Comparison of ENCODE assay signal across 7 mouse cellular contexts in the genomic region with DNA sequence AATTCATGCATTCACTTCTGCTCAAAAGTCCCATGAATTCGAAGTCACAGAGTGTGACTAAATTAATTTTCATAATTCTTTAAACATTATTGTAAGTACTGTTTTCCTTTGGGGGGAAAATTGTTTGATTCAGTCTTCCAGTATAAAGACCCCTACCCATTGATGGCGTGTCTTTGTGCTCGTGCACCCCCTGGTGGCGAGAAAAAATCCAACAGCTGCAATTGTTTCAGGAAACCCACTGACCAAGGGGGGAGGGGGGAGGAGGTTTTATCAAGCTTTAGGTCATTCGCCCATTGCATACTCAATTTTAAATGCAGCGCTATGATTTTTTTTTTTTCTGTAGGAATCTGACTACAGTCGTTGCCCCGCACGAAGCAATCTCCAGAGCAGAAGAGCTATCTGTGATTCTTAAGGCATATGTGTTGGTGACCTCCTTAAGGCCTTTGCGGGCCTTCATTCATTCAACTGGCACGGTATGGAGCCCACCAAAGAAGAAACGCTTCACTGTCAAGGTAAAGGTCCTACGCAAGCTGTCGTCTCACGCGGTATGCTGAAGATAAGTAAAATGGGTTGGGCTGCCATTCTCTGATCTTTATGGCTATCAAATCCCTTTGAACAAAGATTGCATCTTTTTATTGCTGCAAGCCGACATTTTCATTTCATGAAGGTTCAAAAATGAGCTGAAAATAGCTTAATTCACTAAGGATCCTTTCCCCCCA.
DNase-seq lines count a peak whose midpoint lies in the region; ATAC-seq and TF ChIP-seq lines count a peak whose summit lies in the region.

No protein-coding gene starts in this region.

- TF ChIP-seq POLR2A in bone marrow macrophage, adult 2 months (IDR thresholded peaks at IDR 0.05; ENCODE audit: borderline replicate concordance, low read depth, low read length), result no peak

- intact Hi-C loops in left cerebral cortex, adult 2 months (cut with DNase I), result no loop called here
- intact Hi-C loops in heart, postnatal 36 days (cut with DNase I), result loop anchor here (2.0 kb wide), 1 partner anchor 294 kb away; no protein-coding TSS in a partner anchor

- no peak overlapping the region for H3K27ac ChIP-seq in left cerebral cortex, adult 2 months
- H3K27ac ChIP-seq in bone marrow macrophage, adult 2 months (ENCODE audit: insufficient read depth, low read depth, low read length), result no peak overlapping the region

- TF ChIP-seq CTCF in left cerebral cortex, adult 2 months (IDR thresholded peaks at IDR 0.05), result peak; percentile 56
- TF ChIP-seq CTCF in bone marrow macrophage, adult 2 months (IDR thresholded peaks at IDR 0.05; ENCODE audit: low read depth, low read length), result peak; percentile 47

- no peaks in the 10 kb centered on the region for H3K4me1 ChIP-seq in bone marrow macrophage, adult 2 months (ENCODE audit: control insufficient read depth, insufficient read depth, low read length)

- no peak for DNase-seq in left cerebral cortex, adult 2 months (ENCODE audit: extremely low spot score in 1 of 2, low spot score in 2 of 2)
- no peak for DNase-seq in left cerebral cortex, adult 9 months (ENCODE audit: low spot score in 2 of 2)
- DNase-seq in NIH3T3 (ENCODE audit: low read depth), result peak; percentile 69
- DNase-seq in heart, postnatal 36 days, result peak; percentile 66 to 76
- peak; percentile 63 for DNase-seq in lung, postnatal 10 days

- no peak overlapping the region for H3K4me3 ChIP-seq in left cerebral cortex, adult 2 months
- H3K4me3 ChIP-seq in bone marrow macrophage, adult 2 months (ENCODE audit: insufficient read depth, low read length), result no peak overlapping the region

- ATAC-seq in monocyte, adult 5-6 weeks (replicated peaks; ENCODE audit: insufficient number of reproducible peaks, low FRiP score, low TSS enrichment, poor library complexity, severe bottlenecking), result no peak

Comparison
In these comparisons a context has a peak if more than half of its experiments do, and no peak if none do; other contexts are left out.
1. DNase-seq: peak in NIH3T3 (single experiment), heart, postnatal 36 days (2 of 2) and lung, postnatal 10 days (single experiment); none in left cerebral cortex, adult 2 months (0 of 2) and left cerebral cortex, adult 9 months (0 of 2).